Mouse (Mus musculus) midbrain, embryonic 14.5 days (tissue): Measurements from ENCODE around the gene Enpp7. TPM values are rescaled to one million over a fixed set of nuclear protein-coding genes. Genes with fewer than 3 reads are reported as not detected.
A peak's percentile ranks its signal among the peaks of the same experiment; 100 is the strongest.

Experiments
- ATAC-seq: fragments of 200-750 bp; cut with Nextera tagmentation; 2 replicates; pipeline ENCODE4 v1.8.0; 2017; ENCODE audit warnings: moderate number of reproducible peaks, moderate library complexity; ENCODE audit not compliant: low FRiP score, low TSS enrichment
- DNase-seq: peaks from one replicate; pipeline ENCODE4 v3.0.0-alpha.2; 2015
- H3K27ac ChIP-seq: fragments of 300-500 bp; sonication (generic); replicated peaks from 2 replicates; pipeline ENCODE4 v1.5.1; 2014; ENCODE audit warnings: mild to moderate bottlenecking, low read depth, low read length, moderate library complexity
- H3K27me3 ChIP-seq: fragments of 300-500 bp; sonication (generic); 2 replicates; pipeline ENCODE4 v1.6.1; 2014; ENCODE audit warnings: low read length, control low read depth, mixed read lengths; ENCODE audit not compliant: control insufficient read depth, insufficient read depth
- H3K36me3 ChIP-seq: fragments of 300-500 bp; sonication (generic); 2 replicates; pipeline ENCODE4 v1.6.1; 2014; ENCODE audit warnings: low read length, control low read depth; ENCODE audit not compliant: control insufficient read depth, insufficient read depth
- H3K4me1 ChIP-seq: fragments of 300-500 bp; sonication (generic); 2 replicates; pipeline ENCODE4 v1.6.1; 2014; ENCODE audit warnings: mild to moderate bottlenecking, antibody characterized with exemption, low read length, control low read depth; ENCODE audit not compliant: control insufficient read depth, insufficient read depth
- H3K4me2 ChIP-seq: fragments of 300-500 bp; sonication (generic); 2 replicates; pipeline ENCODE4 v1.6.1; 2014; ENCODE audit warnings: mild to moderate bottlenecking, low read length, moderate library complexity
- H3K4me3 ChIP-seq: fragments of 300-500 bp; sonication (generic); replicated peaks from 2 replicates; pipeline ENCODE4 v1.5.1; 2014; ENCODE audit warnings: low read depth, low read length
- H3K9ac ChIP-seq: fragments of 300-500 bp; sonication (generic); replicated peaks from 2 replicates; pipeline ENCODE4 v1.6.1; 2014; ENCODE audit warnings: mild to moderate bottlenecking, low read length, moderate library complexity
- H3K9me3 ChIP-seq: fragments of 300-500 bp; sonication (generic); 2 replicates; pipeline ENCODE4 v1.6.1; 2016; ENCODE audit warnings: low read length, control low read depth, mixed read lengths; ENCODE audit not compliant: control insufficient read depth
- WGBS: fragments of 180-500 bp; shearing (Covaris S2); extraction: QIAGEN DNeasy Blood & Tissue Kit; methylation state at CpG from one replicate; pipeline ENCODE4 v1.1.7; 2014; 5-methylcytosine and 5-hydroxymethylcytosine counted together
- polyA plus RNA-seq: library from polyadenylated mRNA; unstranded; fragments of >200 nt; fragmentation: Nextera tagmentation; extraction: Ambion mirVana; gene quantifications from 2 replicates; pipeline ENCODE4 v1.2.1, GENCODE M21; 2014

Gene Enpp7
- polyA plus RNA-seq, 1 experiment from 2014 or later, result not detected

- DNase-seq (no peak), ATAC-seq (no peak)
- Histone ChIP-seq H3K9me3 (no peaks in the 10 kb centered on the region), H3K36me3 (no peaks in the 10 kb centered on the region), H3K27ac (no peak overlapping the region), H3K4me1 (peaks cover 17% of the 10 kb centered on the region), H3K27me3 (no peaks in the 10 kb centered on the region), H3K9ac (no peak overlapping the region), H3K4me3 (no peak overlapping the region), H3K4me2 (no peak overlapping the region)
- WGBS, result 77% methylated on average over 5 of the region's 5 CpGs
Measured at GRCm38 (mm10) chr11:118963926-118964325, 24.1 kb upstream of the Enpp7 start.

DNA sequence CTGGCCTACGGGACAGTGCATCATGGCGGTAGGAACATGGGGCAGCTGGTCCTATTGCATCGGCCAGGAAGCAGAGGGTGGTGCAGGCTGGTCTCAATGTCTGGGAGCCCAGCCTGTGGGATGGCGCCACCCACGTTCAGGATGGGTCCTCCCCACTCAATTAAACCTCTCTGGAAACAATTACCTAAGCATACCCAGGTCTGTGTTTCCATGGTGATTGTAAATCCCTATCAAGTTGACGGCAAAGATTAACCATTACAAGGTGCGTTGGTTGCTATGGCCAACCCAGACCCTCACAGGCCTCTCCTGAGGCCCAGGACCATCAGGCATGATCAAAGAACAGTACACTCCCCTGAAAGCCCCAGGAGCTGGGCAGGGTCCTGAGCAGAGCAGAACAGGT lies 22.9 kb upstream of the Enpp7 start:
- Histone ChIP-seq H3K4me2 (no peak overlapping the region), H3K4me3 (no peak overlapping the region), H3K4me1 (peaks cover 17% of the 10 kb centered on the region), H3K36me3 (no peaks in the 10 kb centered on the region), H3K9me3 (no peaks in the 10 kb centered on the region), H3K9ac (no peak overlapping the region), H3K27me3 (no peaks in the 10 kb centered on the region), H3K27ac (no peak overlapping the region)
- 16% methylated on average over 7 of the region's 7 CpGs for WGBS
- no peak for DNase-seq
- ATAC-seq, result no peak

DNA sequence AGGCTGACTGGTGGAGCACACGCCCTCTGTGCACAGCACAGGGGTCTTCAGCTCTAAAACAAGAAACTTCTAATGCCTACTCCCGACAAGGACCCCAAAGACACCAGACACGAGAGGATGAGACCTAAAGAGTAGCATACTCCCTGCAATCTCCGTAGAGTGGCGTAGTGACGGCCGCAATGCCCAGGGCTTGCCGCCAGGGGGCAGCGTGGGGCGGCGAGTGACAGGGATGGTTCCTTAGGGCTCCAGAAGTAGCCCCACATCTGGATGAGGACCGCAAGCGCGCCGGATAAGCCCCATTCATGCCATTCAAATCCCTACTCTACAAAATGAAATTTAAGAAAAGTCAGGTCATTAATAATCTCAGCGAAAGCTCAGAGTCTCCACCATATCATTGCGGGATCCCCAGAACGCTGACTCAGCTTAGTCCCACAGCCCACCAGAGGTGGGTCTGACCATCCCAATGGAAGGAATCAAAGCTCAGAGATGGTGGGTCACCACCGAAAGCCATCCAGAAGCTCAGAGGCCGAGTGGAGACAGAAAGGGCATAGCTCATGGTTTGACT lies 16.4 kb upstream of the Enpp7 start:
- peak; percentile 65 for DNase-seq
- WGBS, result 34% methylated on average over 20 of the region's 20 CpGs
- H3K9ac ChIP-seq, result no peak overlapping the region

GRCm38 (mm10) chr11:118972431-118973377 lies 15.3 kb upstream of the Enpp7 start:
- H3K4me1 ChIP-seq, result peaks cover 14% of the 10 kb centered on the region
- no peaks in the 10 kb centered on the region for H3K27me3 ChIP-seq
- H3K36me3 ChIP-seq, result no peaks in the 10 kb centered on the region
- H3K27ac ChIP-seq, result peak overlapping the region; percentile 70
- 12% methylated on average over 18 of the region's 18 CpGs for WGBS
- H3K4me2 ChIP-seq, result no peak overlapping the region
- ATAC-seq (peak; percentile 79; the same call in 1 of the 2 replicates), DNase-seq (peak; percentile 72)
- H3K9ac ChIP-seq, result peak overlapping the region; percentile 20; the same call in 1 of the 2 replicates
- no peak overlapping the region for H3K4me3 ChIP-seq
- no peaks in the 10 kb centered on the region for H3K9me3 ChIP-seq

More for the DNA sequence above, 16.4 kb upstream of the Enpp7 start:
- Histone ChIP-seq H3K9me3 (no peaks in the 10 kb centered on the region), H3K4me1 (peaks cover 14% of the 10 kb centered on the region), H3K4me3 (no peak overlapping the region), H3K36me3 (no peaks in the 10 kb centered on the region), H3K4me2 (no peak overlapping the region), H3K27ac (no peak overlapping the region), H3K27me3 (no peaks in the 10 kb centered on the region)
- no peak for ATAC-seq

- ATAC-seq, result no peak
- Histone ChIP-seq H3K4me3 (no peak overlapping the region), H3K4me1 (peaks cover 14% of the 10 kb centered on the region), H3K36me3 (no peaks in the 10 kb centered on the region), H3K4me2 (no peak overlapping the region), H3K27me3 (no peaks in the 10 kb centered on the region), H3K9ac (no peak overlapping the region), H3K27ac (no peak overlapping the region), H3K9me3 (no peaks in the 10 kb centered on the region)
- DNase-seq, result no peak
- 85% methylated on average over 7 of the region's 7 CpGs for WGBS
Measured at GRCm38 (mm10) chr11:118974340-118974739, 13.6 kb upstream of the Enpp7 start.

DNA sequence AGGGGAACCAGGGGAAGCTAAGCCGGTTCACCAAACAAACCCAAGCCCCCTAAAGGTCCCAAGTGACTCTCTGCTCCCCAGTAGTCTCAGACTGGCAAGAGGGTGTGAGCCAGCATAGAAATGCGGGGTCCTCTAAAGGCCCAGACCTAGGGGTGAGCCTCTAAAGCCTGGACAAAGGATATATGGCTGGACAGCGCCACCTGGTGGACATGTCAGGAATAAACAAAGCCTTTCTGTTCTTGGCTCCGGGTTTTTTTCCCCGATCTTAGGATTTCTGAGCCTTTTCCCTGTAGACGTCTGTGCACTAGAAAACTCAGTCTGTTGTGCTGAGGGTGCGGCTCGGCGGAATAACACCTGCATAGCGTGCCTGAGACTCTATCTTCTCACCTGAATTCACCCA lies 12.6 kb upstream of the Enpp7 start:
- DNase-seq, result peak; percentile 94
- Histone ChIP-seq H3K4me1 (peaks cover 14% of the 10 kb centered on the region), H3K4me3 (no peak overlapping the region), H3K36me3 (no peaks in the 10 kb centered on the region), H3K27me3 (no peaks in the 10 kb centered on the region), H3K4me2 (peak overlapping the region; percentile 38), H3K9ac (no peak overlapping the region; the same call in 1 of the 2 replicates), H3K27ac (no peak overlapping the region), H3K9me3 (no peaks in the 10 kb centered on the region)
- WGBS, result 1% methylated on average over 10 of the region's 10 CpGs
- ATAC-seq, result no peak

GRCm38 (mm10) chr11:118975917-118976316 lies 12.1 kb upstream of the Enpp7 start:
- no peak overlapping the region for H3K27ac ChIP-seq
- peaks cover 14% of the 10 kb centered on the region for H3K4me1 ChIP-seq
- no peaks in the 10 kb centered on the region for H3K27me3 ChIP-seq
- WGBS, result 17% methylated on average over 12 of the region's 12 CpGs
- no peak overlapping the region for H3K4me3 ChIP-seq
- no peak overlapping the region; the same call in 1 of the 2 replicates for H3K9ac ChIP-seq
- no peaks in the 10 kb centered on the region for H3K36me3 ChIP-seq
- DNase-seq, result no peak
- H3K9me3 ChIP-seq, result no peaks in the 10 kb centered on the region
- no peak for ATAC-seq
- H3K4me2 ChIP-seq, result peak overlapping the region; percentile 38

- H3K27ac ChIP-seq, result no peak overlapping the region
- no peak overlapping the region for H3K4me2 ChIP-seq
- no peak for ATAC-seq
- no peaks in the 10 kb centered on the region for H3K9me3 ChIP-seq
- H3K27me3 ChIP-seq, result no peaks in the 10 kb centered on the region
- no peak overlapping the region for H3K9ac ChIP-seq
- H3K4me3 ChIP-seq, result no peak overlapping the region
- no peaks in the 10 kb centered on the region for H3K36me3 ChIP-seq
- no peak for DNase-seq
- 78% methylated on average over 2 of the region's 2 CpGs for WGBS
- 0 out of 2 replicates have a peak, but pooled peaks cover 7% of the 10 kb centered on the region for H3K4me1 ChIP-seq
Measured at GRCm38 (mm10) chr11:118980388-118980787, 7.6 kb upstream of the Enpp7 start.
